Mouse (Mus musculus) thymus, postnatal 25 days (tissue): Measurements from ENCODE around the gene Ndc1.
"Not testable (repeated sequence)": the region's sequence is repeated elsewhere in the genome, so short reads cannot be mapped to it uniquely, and the experiment has no call there.

Experiments
- DNase-seq: peaks from one replicate; pipeline ENCODE4 v3.0.0; 2022

Ndc1 gene

DNA sequence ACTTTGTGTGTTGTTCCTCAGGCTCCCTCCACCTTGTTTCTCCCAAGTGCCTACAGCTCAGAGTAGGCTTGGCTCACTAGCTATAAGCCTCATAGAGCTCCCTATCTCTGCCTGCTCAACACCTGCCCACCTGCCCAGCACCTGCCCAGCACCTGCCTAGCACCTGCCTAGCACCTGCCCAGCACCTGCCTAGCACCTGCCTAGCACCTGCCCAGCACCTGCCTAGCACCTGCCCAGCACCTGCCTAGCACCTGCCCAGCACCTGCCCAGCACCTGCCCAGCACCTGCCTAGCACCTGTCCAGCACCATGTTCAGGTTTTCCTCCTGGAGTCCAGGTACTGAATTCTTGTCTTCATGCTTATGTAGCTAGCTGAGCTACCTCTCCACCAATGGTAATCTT, 1.2 kb upstream of the Ndc1 start:
- not testable (repeated sequence) for DNase-seq

DNA sequence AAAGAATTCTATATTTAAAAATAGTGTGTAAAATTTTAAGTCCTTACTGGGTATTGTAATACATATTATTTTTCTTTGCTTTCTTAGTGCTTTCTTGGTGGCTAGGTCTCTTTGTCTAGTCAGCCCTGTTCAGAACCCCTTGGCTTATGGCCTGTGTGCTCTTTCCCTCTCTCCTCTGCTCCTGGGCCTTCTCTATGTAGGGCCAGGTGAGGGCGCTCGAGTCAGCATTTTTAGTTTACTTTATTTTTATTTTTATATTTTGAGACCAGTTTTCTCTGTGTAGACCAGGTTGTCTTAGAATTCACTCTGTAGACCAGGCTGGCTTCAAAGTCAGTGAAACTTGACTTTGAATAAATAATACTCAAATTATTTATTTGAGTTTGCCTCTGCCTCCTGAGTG, 4.7 kb downstream of the Ndc1 start:
- no peak for DNase-seq

GRCm38 (mm10) chr4:107374677-107375076, 7.1 kb downstream of the Ndc1 start:
- no peak for DNase-seq

- no peak for DNase-seq
Measured at GRCm38 (mm10) chr4:107378954-107379353, 11.4 kb downstream of the Ndc1 start.

DNA sequence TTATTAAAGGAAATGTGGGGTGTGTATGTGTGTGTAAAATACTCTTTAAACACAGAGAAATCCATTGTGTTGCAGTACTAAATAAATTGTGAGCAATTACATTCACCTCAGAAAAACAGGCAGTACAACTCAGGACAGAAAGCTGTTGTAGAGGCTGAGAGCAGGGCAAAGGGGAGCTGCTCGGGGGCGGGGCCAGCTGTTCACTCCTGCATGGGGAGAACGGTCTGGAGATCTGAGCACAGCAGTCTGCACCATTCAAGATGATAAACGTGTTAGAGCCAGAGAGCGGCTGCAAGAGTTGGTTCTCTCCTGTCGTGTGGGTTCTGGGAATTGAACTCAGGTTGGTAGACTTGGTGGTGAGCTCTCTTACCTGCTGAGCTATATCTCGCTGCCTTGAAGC, 13.3 kb downstream of the Ndc1 start:
- no peak for DNase-seq

GRCm38 (mm10) chr4:107387038-107387437, 19.5 kb downstream of the Ndc1 start:
- no peak for DNase-seq

DNA sequence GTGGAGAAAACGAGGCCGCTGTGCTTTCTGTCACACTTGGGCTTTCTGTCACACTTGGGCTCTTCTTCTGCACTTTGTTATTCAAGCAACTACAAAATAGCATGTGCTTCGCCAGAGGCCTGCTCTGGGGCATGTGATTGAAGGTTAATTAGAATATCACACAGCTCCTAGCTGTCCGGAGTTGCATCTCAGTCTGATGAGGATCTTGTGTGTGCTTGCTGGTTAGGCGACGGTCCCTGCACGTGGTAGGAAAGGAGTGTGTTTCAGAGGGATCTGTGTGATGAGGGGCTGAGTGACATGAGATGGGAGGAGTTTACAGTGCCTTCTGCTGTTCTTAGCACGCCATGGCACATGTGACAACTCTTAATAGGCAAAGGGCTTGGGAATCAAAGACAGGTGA, 19.9 kb downstream of the Ndc1 start:
- DNase-seq, result no peak

GRCm38 (mm10) chr4:107388291-107388690, 20.7 kb downstream of the Ndc1 start:
- no peak for DNase-seq

DNA sequence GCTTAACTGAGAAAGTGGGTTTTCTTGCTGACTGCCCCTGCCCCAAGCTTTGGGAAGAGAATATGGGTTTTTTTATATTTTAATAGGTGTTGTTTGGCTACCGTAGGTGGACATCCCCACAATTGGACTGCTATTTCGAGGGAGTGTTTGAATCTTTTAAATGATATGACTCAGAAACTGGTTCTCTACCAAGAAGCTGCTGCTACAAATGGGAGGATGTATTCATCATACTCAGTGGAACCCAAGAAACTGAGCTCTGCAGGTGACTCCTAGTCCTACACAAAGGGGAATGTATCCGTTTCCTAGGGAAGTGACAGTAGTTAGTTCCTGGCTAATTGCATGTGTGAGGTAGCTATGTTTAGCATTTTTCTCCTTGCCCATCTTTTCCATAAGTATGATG, 21.8 kb downstream of the Ndc1 start:
- DNase-seq, result no peak

DNA sequence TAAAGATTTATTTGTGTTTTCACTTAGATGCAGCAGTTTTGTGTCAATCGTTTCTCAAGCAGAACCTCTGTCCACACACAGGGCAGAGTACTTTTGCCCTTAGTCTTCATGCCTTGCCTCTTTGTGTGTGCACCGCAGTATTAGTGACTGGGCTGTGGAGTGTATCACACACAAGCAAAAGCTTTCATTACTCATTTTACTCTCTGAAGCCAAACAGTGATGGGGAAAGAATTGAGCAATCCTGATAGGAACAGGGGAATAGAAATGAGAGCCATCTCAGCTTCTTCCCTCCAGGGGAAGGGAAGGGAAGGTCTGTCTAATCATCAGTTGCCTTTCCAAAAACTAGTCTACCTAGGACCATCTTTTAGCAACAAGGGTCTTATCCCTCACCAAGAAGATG, 26.2 kb downstream of the Ndc1 start:
- DNase-seq, result no peak

DNA sequence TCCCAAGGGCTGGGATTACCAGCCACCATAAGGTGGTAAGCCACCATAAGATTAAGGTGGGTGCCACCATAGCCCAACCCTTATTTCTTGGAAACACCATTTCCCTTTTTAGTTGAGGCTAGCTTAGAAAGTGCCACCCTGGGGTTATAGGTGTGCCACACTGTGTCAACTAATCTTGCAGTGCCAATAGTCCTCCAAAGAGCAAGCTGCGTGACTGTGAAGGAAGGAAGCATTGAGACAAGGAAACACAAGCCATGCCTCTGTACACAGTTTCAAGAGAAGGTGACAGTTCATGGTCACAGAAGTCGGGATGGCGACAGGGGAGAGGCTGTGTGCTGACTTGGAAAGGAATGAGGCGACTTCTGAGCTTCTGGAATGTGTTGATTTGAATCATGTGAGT, 52.6 kb downstream of the Ndc1 start:
- DNase-seq, result no peak

- no peak for DNase-seq
Measured at GRCm38 (mm10) chr4:107421711-107422110, 54.1 kb downstream of the Ndc1 start.

DNA sequence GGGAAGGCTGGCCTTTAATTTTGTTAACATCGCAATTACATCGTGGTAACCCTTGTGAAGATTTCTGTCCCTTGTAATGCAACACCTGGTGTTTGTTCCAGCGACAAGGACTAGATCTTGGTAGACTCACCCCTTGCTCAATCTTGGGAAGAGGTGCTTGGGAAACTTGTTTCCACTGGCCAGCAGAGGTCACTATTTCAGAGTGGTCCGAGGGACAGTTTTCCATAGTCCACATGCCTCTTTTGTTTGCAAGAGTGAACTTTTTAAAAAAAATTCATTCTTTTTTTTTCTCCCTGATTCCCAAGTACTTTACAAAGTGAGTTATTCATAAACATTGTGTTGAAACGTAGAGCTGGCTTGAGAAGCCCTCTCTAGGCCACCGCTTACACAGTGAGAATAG, 54.6 kb downstream of the Ndc1 start:
- DNase-seq, result no peak

GRCm38 (mm10) chr4:107425616-107426015, 58.0 kb downstream of the Ndc1 start:
- DNase-seq, result no peak

DNA sequence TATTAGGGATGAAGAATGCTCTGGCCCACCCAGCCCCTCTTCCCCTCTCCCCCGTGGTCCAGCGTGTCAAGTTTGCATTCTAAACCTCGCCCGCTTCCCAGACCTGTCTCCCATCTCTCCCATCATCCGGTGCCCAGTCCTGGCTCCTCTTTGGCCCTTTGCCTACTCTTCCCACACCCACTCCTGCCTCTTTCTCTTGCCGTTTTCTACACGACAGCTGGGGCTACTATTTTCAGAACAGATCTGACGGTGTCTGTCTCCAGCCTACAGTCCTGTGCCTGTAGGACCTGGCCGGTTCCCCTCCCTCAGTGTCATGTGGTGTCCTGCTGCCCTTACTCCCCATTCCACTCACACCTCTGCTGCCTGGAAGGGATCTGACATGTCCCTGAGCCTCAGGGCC, 59.0 kb downstream of the Ndc1 start:
- no peak for DNase-seq

DNA sequence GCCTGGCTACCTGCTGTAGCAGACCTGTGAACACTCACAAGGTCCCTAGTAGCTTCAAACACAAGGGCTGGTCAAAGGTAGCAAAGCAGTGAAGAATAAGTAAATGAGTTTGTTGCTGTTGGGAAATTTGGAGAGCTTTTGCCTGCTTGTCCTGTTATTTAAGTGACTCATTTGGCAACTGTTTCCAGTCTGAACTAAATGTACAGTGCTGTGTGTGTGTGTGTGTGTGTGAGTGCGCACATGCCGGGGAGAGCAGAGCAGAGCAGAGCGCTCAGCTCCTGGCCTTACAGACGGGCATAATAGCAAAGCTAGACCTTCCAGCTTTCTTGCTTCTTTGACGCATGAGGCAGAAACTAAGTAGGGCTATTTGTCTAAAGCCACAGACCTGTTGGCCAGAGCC, 65.1 kb downstream of the Ndc1 start:
- DNase-seq, result no peak

- DNase-seq, result no peak
Measured at GRCm38 (mm10) chr4:107433998-107434355, 66.4 kb downstream of the Ndc1 start.

GRCm38 (mm10) chr4:107434356-107435237, 67.0 kb downstream of the Ndc1 start, which contains the start of gene Glis1:
Gene Glis1 (plus strand): TSS chr4:107434591.
- no peak for DNase-seq

GRCm38 (mm10) chr4:107435238-107435946, 67.8 kb downstream of the Ndc1 start:
- no peak for DNase-seq

DNA sequence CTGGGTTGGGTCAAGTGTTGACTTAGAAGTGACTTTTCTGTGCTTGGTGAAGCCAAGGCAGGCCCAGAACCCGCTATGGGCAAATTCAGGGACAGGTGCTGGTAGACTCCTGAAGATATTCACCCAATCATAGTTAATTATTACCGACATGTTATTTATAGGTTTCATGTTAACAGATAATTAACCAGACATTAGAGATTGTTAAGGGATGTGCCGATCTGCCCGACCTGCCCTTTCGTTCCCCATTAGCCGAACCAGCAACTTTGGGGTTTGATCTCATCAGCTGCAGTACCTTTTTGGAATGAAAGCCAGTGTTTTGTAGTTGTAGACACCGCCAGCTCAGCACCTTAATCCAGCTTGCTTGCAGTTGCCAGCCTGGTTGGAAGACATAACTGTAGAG, 68.9 kb downstream of the Ndc1 start:
- no peak for DNase-seq

GRCm38 (mm10) chr4:107438741-107439140, 71.2 kb downstream of the Ndc1 start:
- no peak for DNase-seq

DNA sequence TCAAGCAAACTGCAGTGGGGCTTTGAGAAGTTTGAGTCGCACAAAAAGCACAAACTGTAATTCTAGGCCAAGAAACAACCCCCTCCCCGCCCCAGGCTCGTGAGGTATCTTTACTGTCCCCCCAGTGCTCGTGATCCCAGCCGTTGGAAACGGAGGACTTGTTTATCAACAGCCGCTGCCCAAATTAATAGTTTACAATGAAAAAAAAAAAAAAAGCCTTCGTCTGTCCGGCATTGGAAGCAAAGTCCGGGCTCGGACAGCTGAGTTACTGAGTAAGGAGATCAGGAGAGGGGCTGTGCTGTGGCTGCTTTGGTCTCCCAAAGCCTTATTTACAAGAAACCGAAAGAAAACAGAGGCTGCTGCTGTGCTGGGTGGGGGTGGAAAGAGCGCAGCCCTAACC, 72.7 kb downstream of the Ndc1 start:
- no peak for DNase-seq

DNA sequence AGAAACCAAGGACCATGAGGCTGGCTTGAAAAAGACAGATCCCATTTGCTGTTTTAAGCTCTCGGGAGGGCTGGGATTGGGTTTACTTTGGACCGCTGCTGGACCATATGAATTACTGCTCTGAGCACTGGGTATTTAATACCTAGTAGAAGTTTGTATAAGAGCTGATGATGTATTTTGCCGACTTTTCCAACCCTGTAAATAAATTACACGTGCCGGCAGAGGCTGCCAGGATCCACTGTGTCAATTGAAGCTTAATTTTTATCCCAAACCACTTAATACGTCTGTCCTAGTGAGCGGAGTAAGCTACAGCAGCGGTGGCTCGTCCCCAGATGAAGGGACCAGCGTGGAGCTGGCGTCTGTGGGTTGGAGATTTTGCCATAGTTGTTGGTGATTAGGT, 74.7 kb downstream of the Ndc1 start:
- no peak for DNase-seq

DNA sequence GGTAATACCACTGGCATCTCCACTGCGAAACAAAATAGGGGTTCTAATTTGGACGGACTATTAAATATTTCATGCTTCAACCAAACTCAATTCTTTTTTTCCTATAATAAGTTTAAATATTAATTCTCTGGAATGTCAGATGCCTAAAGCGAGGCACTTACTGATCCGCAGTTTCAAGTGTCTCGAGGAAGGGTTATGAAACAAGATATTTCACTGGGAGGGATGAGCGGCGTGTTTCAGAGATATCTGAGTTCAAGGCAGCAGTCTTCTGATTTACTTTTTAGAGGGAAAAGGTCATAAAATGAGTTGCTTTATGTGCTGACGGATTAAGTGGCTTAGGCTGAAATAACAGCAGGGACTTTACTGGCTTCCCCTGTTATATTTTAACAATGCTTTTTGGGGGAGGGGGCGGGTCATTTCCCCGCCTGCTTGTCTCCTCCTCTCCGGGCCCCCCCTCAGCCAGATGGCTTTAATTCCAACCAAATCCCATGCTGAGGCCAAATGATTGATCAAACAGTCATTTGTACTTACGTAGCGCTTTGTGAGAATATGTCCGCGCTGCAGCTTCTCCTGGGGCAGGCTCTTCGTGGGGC, 75.4 kb downstream of the Ndc1 start:
- DNase-seq, result no peak
